Mouse (Mus musculus) T-helper 17 cell (primary cell): ENCODE data around the gene Cela2a.
"Not testable (repeated sequence)": the region's sequence is repeated elsewhere in the genome, so short reads cannot be mapped to it uniquely, and the experiment has no call there.

ENCODE experiments used
- in situ Hi-C, 2 experiments: fragments of 300-600 bp; cut with MboI, MseI; formaldehyde crosslinking; loops; 1 replicate in 1 of 2; 2 replicates in 1 of 2; pipeline ENCODE4 v1.15.1; 2025; ENCODE audit warnings: high pct_unique_total_duplicates in 2 of 2

Cela2a gene

DNA sequence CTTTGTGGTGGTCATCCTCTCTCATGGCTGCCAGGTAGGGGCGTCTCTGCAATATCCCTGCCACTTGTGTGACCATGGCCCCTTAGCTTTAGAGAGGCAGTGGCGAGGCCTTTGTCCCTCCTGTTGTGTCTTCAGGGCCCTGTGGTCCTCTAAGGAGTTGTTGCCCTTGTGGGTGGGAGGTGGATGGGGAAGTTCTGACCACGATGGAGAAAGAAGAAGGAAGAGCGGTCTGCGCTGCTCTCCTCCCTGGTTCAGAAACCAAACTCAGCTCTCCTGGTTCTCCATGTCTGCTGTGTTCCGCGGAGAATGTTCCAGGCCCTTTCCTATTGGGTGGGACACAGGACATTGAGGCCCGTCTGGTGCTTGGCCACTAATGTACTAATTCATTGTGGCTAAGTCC lies 20.1 kb downstream of the Cela2a start:
- in situ Hi-C loops: no loop called here

DNA sequence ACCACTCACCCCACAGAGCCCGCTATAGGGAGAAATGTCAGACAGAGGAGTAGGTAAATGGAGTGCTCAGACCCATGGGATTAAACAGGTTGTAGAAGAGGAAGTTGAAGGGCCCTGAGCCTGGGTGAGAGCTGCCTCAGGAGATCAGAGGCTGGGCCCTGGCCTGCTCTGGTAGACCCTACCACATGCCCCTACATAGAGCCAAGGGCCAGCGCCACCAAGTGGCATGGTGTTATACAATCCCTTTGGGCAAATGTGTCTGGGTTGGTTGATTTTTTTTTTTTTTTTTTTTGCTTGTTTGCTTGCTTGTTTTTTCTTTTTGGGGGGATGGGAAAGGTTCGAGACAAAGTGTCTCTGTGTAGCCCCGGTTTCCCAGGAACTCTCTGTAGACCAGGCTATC lies 21.9 kb downstream of the Cela2a start:
- in situ Hi-C loops: no loop called here

DNA sequence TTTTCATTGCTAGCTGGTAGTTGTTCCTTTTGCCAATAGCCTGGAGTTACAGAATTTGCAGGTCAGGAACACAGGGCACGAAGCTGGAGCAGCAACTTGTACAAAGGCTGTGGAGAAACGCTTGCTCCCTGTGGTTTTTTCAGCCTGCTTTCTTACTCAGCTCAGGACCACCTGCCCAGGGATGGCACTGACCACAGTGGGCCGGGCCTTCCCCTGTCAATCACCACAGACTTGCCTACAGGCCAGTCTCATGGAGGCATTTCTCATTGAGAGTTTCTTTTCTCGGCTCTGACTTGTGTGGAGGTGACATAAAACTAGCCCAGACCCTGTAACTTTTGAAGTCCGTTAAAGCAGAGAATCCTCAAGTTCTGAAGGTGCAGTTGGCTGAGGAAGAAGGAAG lies 28.4 kb downstream of the Cela2a start:
- in situ Hi-C loops: no loop called here

DNA sequence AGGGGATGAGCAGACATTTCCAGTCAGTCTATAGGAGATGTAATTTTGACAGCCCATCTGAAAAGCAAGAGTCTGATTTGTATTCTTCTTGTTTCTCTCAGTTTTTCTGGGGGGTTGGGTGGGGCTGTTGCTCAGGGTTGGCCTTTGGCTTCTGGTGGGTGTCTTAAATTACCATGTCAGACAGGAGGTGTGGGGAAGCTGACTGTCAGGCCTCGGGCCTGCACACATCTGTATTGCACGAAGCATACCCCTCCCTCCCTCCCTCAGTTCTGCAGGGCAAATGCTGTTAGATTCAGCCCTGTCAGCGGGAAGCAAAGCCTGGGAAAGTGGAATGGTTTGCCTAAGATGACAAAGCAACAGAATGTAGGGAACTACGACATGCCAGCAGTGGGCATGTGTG lies 29.0 kb downstream of the Cela2a start:
- in situ Hi-C loops: no loop called here

DNA sequence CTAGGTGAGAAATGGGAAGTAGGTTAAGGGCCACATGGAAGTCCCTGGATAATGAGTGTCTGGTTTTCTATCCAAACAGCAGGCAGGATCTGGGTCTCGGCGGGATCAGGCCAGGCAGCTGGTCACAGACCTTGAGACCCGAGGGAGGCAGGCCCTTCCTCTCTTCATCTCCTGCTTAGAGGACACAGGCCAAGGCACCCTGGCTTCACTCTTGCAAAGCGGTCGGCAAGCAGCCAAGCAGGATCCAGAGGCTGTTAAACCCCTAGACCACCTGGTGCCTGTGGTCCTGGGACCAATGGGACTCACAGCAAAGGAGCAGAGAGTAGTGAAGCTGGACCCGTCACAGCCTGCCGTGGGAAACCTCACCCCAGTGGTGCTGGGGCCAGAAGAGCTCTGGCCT lies 29.6 kb downstream of the Cela2a start:
- in situ Hi-C loops: no loop called here

DNA sequence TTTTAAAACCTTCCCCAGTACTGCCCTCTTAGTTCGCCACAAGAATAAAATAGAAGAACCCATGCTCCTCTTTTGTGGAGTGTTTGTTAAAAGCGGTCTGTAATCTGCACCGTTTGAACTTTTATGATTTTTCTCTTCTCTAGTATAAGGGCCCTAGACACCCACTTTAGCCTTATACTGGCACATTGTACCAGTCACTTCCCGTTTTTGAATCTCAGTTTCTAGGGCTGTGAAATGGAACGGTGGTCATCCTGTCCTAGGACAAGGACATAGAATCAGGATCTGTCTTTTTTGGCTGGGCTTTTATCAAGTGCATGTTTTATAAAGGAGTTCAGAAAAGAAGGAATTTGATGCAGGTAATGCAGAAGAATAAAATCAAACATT lies 31.8 kb downstream of the Cela2a start:
- in situ Hi-C loops: loop anchor here in 1 of 2 experiments (5.0 kb wide), 2 partner anchors 72 to 847 kb away; partner anchors contain the start of gene Ddi2

DNA sequence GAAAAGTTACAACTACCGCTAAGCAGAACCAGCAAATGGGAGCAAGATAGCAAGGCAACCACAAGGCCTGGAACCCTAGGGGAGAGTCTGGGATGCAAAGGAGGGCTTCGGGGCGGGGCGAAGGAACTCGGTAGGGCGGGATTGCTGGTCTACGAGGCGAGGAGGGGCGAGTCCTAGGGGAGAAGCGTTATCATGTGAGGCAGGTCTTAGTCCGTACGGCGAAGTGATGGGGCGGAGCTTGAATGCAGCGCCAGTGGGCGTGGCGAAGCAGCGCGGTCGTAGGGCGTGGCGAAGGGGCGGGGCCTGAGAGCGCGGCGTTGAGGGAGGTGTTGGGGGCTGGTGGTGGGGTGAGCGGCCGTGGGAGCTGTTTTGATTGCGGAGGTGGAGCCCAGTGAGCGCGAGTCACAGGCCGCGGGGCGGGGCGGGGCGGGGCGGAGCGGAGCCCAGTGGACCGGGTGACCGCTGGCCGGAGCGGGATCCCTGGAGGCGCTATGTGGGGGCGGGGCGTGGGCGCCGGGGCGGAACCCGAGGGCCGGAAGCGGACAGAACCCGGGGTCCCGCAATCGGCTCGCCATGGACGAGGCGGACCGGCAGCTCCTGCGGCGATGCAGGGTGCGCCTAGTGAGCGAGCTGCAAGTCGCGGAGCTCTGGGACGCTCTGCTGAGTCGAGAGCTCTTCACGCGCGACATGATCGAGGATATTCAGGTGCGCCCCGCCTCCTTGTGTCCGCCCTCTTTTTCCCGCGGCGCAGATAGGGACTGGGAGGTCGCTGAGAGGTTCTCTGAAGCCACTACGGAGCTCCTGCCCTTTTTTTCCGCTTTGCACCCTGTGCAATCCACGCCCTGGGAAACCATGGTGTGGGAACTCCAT lies 32.4 kb downstream of the Cela2a start, which contains the start of gene Casp9:
TSS of gene Casp9 (plus strand) at position 331 of the 870 bp plus-strand sequence.
- in situ Hi-C loops: loop anchor here in 1 of 2 experiments (5.0 kb wide), 2 partner anchors 71 to 846 kb away; partner anchors contain the start of gene Ddi2

DNA sequence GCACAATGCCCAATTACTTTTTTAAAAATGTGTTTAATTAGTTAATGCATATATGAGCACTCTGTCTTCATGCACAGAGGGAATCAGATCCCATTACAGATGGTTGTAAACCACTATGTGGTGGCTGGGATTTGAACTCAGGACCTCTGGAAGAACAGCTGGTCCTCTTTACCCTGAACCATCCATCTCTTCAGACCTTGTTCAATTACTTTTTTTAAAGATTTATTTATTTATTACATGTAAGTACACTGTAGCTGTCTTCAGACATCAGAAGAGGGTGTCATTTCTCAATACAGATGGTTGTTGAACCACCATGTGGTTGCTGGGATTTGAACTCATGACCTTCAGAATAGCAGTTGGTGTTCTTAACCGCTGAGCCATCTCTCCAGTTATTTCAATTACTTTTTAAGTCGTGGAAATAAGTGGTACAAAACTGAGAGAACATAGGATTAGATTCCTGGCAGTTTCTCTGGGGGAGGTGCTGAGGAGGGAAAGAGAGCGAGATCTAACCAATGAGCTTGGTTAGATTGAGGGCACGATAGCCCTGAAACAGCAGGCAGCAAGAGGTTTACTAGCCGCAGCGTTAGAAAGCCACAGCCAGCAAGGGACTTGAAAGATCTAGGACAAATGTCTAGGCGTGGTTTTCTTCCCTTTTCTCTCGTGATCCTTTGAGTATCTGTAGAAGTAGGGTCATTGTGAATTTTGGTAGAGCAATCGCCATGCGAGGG lies 33.2 kb downstream of the Cela2a start:
- in situ Hi-C loops: loop anchor here in 1 of 2 experiments (5.0 kb wide), 2 partner anchors 70 to 845 kb away; partner anchors contain the start of gene Ddi2

DNA sequence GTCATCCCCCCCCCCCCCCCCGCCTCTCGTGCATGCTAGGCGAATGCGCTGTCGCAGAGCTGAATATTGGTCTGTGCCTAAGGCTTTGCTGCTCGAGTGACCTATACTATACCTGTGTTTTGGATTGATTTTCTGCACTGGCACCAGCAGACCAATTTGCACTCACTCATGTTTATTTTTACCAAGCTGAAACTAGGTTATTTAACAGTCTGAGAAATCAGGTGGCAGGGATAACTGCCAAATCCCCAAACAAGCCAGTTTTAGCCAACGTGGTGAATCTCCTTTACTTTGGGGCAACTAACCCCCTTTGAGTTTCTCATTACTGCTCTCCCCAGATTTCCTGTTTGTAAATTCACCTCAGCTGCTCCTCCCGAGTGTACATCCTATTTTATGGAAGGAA lies 34.0 kb downstream of the Cela2a start:
- in situ Hi-C loops: loop anchor here in 1 of 2 experiments (5.0 kb wide), 2 partner anchors 70 to 845 kb away; partner anchors contain the start of gene Ddi2

DNA sequence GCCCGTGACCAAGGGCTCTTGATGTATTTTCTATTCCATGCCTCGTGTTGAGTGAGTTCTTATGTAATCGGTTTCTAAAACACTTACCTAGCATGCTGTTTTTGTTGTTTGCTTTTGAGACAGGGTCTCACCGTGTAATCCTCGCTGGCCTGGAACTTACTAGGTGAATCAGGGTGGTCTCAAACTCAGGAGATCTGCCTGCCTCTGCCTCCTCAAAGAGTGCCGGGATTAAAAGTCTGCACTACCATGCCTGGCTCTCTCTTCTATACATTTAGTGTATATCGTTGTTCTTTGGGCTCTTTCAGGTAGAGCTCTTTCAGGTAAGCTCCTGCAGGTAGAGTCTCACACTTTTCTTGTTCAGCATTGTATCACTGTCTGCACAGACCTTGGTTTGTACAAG lies 34.5 kb downstream of the Cela2a start:
- in situ Hi-C loops: loop anchor here in 1 of 2 experiments (5.0 kb wide), 2 partner anchors 69 to 844 kb away; partner anchors contain the start of gene Ddi2

DNA sequence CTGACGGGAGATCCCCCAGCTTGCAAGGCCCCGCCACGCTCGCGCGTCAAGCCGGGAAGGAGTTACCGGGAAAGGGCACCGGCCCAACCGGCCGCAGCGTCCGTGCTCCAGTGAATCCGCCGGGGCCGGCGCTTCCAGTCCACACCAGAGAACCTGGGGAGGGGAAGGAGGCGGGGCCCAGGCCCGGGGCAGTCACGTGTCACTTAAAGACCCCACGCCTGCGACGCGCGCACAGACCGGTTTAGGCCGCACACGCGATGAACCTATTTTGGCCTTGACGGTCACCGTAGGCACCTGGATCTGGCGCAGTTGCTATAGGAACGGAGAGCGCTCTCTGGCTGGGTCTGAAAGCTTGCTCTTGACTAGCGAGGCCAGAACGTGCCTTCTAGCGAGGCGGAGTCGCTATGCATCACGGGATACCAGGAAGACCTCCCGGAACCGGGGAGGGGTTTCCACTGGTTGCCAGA lies 35.4 kb downstream of the Cela2a start, which contains the start of gene Dnajc16:
TSS of gene Dnajc16 (minus strand) at position 408 of the 467 bp plus-strand sequence.
- in situ Hi-C loops: loop anchor here in 1 of 2 experiments (5.0 kb wide), 2 partner anchors 68 to 843 kb away; partner anchors contain the start of gene Ddi2

DNA sequence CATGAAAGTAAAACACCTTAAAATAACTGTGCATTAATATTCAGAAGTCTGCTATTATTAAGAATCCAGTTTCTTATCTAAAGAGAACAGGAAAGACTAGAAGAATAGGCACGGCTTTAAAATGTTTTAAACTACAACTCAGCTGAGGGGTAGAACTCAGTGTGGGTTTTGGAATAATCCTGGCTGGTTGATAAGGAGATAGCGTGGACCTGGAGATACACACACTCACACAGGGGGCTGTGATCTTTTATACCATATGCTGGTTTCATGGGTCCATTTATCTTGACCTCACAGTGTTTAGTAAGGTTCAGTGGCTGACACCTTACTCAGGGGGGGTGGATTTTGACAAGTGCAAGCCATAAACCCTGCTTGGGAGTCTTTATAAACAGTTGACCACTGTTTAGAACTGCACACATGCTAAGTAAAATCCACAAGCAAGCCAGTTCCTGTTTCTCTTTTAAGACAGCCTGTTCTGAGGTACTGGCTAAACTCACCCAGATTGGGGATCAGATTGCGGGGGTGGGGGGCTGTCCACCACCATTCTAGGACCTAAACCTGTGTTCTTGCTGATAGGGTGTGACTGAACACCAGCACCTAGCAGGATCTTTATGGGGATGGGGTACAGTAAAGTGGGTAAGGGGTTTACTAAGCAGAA lies 36.3 kb downstream of the Cela2a start:
- in situ Hi-C loops: loop anchor here in 1 of 2 experiments (5.0 kb wide), 2 partner anchors 67 to 842 kb away; partner anchors contain the start of gene Ddi2

DNA sequence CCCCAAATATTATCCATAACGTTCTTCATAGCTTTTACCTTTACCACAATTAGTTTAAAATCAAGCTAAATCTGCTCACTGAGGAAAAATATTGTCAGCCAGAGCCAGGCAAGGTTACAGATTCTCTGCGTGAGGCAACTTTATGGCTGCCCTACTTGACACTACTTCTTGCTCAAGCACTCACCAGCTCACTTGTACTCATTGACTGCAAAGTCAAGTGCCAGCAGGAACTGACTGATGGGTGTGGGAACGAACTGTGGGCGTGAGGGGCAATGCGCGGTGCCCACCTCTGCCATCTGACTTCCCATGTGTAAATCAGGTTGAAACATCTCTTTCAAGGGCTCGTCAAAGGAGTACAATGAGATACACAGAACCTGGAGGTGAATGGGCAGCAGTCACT lies 38.5 kb downstream of the Cela2a start:
- in situ Hi-C loops: no loop called here

DNA sequence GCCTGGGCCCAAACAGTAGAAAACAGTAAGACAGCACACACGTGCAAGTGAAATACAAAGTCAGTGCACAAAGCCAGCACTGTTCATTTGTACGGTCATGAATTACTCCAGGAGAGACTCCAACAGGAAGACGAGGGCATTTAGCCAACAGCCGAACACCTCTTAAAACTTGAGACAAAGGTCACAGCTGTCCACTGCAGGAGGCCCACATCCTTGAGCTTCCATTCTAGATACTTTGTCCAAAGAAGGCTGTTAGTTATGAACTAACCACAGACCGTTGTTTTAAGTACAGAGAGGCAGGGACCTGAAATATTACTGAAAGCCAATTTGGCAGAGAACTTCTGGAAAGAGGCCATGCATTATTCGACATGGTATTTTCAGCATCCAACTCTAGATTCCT lies 38.9 kb downstream of the Cela2a start:
- in situ Hi-C loops: no loop called here

DNA sequence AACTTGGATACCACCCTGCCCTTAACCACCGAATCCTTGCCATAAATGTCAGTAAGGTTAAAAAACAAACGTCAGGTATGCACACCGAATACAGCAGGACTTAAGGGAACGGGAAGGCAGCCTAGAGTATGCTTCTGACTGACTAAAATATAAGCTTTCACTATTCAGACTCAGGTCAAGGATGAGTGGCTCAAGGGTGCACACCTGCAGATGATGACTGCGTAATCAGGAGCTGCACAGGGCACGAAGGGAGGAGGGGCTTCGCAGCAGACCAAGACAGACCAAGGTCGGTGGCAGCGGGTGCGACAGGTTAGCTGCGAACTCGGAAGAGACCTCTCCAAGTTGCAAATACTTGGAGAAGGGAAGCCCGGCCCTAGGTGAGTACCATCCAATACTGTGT lies 39.8 kb downstream of the Cela2a start:
- in situ Hi-C loops: no loop called here

DNA sequence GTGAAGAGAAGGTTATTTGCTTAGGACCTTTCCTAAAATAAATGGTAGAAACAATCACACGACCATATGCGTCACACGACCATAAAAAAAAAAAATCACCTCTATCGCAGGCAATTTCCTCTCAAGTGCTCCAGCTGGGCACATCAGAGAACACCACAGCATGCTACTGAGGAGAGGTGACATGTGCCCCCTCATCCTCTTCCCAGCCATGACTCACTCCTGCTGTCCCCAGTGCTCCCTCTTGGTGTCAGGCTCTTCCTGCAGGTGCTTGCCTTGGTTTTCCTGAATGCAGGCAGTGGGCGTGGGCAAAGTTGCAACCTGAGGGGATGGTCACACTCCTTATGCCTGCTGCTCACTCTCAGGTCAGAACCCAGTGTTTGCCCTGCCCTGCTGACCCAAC lies 41.1 kb downstream of the Cela2a start:
- in situ Hi-C loops: loop anchor here in 1 of 2 experiments (5.0 kb wide), 1 partner anchor 168 kb away; the partner anchor contains the start of gene Tmem82

DNA sequence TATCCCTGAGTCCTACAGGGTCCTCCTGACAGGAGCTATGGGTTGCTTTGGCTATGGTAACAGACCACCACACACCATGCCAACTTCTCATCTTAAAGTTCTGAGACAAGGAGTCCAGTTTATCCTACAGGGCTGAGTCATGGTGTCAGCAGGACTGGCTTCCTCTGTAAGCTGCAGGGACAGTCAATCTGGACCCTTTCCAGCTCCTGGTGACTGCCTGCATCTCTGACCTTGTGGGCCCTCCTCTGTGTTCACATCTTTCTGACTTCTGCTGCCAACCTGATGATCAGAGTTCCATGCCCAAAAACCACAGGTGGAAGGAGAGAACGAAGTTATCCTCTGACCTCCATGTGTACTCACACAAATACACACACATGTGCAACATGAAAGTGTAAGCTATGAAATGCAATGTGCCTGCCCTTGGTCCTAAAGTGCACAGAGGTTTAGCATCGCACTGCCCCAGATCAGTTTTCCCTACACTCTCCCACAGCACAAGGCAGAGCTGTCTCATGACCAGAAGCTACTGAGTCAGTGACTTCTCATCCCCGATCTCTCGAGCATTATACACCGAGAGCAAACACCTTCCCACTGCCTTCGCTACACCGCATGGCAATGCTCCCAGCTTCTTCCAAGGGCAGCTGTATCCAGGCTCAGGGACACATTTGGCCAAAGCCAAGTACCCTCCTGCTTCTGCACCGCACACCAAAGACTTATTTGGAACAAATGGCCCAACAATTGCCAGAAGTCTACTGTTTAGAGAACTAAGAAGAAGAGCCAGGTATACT lies 44.6 kb downstream of the Cela2a start:
- in situ Hi-C loops: loop anchor here in 1 of 2 experiments (5.0 kb wide), 1 partner anchor 164 kb away; the partner anchor contains the start of gene Tmem82

DNA sequence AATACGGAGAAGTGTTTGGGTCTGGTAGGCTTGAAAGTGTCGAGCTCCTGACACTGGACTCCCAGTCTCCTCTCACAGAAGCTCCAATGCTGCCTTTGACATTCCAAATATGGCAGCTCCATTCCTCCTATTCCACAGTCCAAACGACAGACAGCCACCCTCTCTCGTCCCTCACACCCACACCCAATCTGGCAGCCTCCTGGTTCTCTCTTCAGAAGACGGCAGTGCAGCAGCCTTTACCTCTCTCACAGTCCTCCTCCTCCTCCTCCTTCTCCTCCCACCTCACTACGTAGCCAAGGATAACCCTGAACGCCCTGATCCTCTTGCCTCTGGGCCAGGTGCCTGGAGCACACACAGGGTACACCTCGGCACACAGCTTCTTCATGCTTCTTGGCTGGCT lies 46.1 kb downstream of the Cela2a start:
- in situ Hi-C loops: loop anchor here in 1 of 2 experiments (5.0 kb wide), 1 partner anchor 163 kb away; the partner anchor contains the start of gene Tmem82

DNA sequence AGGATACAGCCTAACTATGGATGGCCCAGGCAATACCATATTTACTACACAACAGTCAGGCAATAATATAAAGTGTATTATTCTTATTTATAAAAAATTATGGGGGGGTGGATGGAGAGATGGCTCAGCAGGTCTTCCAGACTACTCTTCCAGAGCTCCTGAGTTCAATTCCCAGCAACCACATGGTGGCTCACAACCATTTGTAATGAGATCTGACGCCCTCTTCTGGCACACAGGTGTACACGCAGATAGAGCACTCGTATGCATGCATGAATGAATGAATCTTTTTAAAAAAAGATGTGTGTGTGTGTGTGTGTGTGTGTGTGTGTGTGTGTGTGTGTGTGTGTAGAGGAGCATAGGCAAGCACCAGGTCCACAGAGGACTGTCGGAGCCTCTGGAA lies 52.9 kb downstream of the Cela2a start:
- in situ Hi-C loops: not testable (repeated sequence)

DNA sequence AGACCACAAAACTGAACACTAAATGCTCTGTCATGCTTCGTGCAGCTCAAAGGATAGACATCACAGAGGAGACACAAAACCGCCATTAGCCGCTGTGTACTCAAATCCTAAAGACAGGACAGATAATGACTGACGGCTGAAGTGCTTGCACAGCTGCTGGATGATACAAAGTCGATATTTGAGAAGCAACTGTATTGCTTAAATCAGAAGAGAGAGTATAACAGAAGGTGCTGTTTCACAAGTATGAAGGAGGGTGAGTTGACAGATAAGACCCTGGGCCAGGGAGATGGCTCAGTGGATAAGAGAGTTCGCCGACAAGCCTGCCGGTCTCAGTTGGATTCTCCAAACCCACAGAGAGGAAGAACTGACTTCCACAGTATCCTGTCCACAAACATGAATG lies 54.1 kb downstream of the Cela2a start:
- in situ Hi-C loops: no loop called here
